Mouse (Mus musculus) CH12F3 (cell line): ENCODE measurements around the gene Sept9.

Source experiments
- in situ Hi-C: fragments of 300-500 bp; cut with MboI; formaldehyde crosslinking; loops from 2 replicates; pipeline ENCODE4 v1.14.3; 2020; ENCODE audit warnings: low sequenced_read_pairs

Gene Sept9

GRCm38 (mm10) chr11:117362307-117362706, 162.8 kb downstream of the Sept9 start:
- in situ Hi-C loops = loop anchor here (25.0 kb wide), 1 partner anchor 275 kb away; no protein-coding TSS in a partner anchor

- in situ Hi-C loops = loop anchor here (25.0 kb wide), 1 partner anchor 277 kb away; no protein-coding TSS in a partner anchor
Measured at GRCm38 (mm10) chr11:117363918-117364317, 164.5 kb downstream of the Sept9 start.

- in situ Hi-C loops = loop anchor here (25.0 kb wide), 1 partner anchor 279 kb away; no protein-coding TSS in a partner anchor
Measured at GRCm38 (mm10) chr11:117366426-117366825, 167.0 kb downstream of the Sept9 start.

- in situ Hi-C loops = loop anchor here (25.0 kb wide), 1 partner anchor 280 kb away; no protein-coding TSS in a partner anchor
Measured at GRCm38 (mm10) chr11:117366861-117367357, 167.4 kb downstream of the Sept9 start.

GRCm38 (mm10) chr11:117367937-117368336, 168.5 kb downstream of the Sept9 start:
- in situ Hi-C loops = loop anchor here (25.0 kb wide), 1 partner anchor 281 kb away; no protein-coding TSS in a partner anchor

GRCm38 (mm10) chr11:117369347-117369746, 169.9 kb downstream of the Sept9 start:
- in situ Hi-C loops = loop anchor here (25.0 kb wide), 1 partner anchor 282 kb away; no protein-coding TSS in a partner anchor

GRCm38 (mm10) chr11:117370262-117370850, 170.9 kb downstream of the Sept9 start:
- in situ Hi-C loops = loop anchor here (25.0 kb wide), 1 partner anchor 283 kb away; no protein-coding TSS in a partner anchor

- in situ Hi-C loops = loop anchor here (25.0 kb wide), 1 partner anchor 285 kb away; no protein-coding TSS in a partner anchor
Measured at GRCm38 (mm10) chr11:117372537-117372936, 173.1 kb downstream of the Sept9 start.

- in situ Hi-C loops = loop anchor here (25.0 kb wide), 1 partner anchor 286 kb away; no protein-coding TSS in a partner anchor
Measured at GRCm38 (mm10) chr11:117373195-117373594, 173.7 kb downstream of the Sept9 start.

GRCm38 (mm10) chr11:117373870-117374269, 174.4 kb downstream of the Sept9 start:
- in situ Hi-C loops = loop anchor here (25.0 kb wide), 1 partner anchor 287 kb away; no protein-coding TSS in a partner anchor

GRCm38 (mm10) chr11:117374288-117374687, 174.8 kb downstream of the Sept9 start:
- in situ Hi-C loops = loop anchor here (25.0 kb wide), 1 partner anchor 287 kb away; no protein-coding TSS in a partner anchor

- in situ Hi-C loops = no loop called here
Measured at GRCm38 (mm10) chr11:117379774-117380173, 180.3 kb downstream of the Sept9 start.

- in situ Hi-C loops = no loop called here
Measured at GRCm38 (mm10) chr11:117384235-117384634, 184.8 kb downstream of the Sept9 start.

GRCm38 (mm10) chr11:117384897-117385296, 185.4 kb downstream of the Sept9 start:
- in situ Hi-C loops = no loop called here

- in situ Hi-C loops = no loop called here
Measured at GRCm38 (mm10) chr11:117385331-117386103, 186.1 kb downstream of the Sept9 start.

- in situ Hi-C loops = no loop called here
Measured at GRCm38 (mm10) chr11:117387241-117387640, 187.8 kb downstream of the Sept9 start.

GRCm38 (mm10) chr11:117390001-117390402, 190.5 kb downstream of the Sept9 start:
- in situ Hi-C loops = no loop called here

- in situ Hi-C loops = no loop called here
Measured at GRCm38 (mm10) chr11:117390774-117391534, 191.5 kb downstream of the Sept9 start.

- in situ Hi-C loops = no loop called here
Measured at GRCm38 (mm10) chr11:117392251-117392650, 192.8 kb downstream of the Sept9 start.

GRCm38 (mm10) chr11:117393715-117394114, 194.3 kb downstream of the Sept9 start:
- in situ Hi-C loops = no loop called here
